Mouse (Mus musculus): ENCODE measurements at regions not wholly inside any gene's neighbourhood (a gene's known extent, or its start where the extent isn't known, plus 50 kb on each side); places are given as distances from the start of the nearest gene placed in this dataset.

- Histone ChIP-seq H3K9me3 (replicated peaks; ENCODE audit: control insufficient read depth, insufficient read depth, low read length, poor library complexity, severe bottlenecking) (no peaks in the 10 kb centered on the region), H3K27ac (ENCODE audit: insufficient read depth, low read length) (no peak overlapping the region), H3K4me3 (ENCODE audit: low read depth, low read length) (no peak overlapping the region), H3K4me1 (ENCODE audit: control insufficient read depth, insufficient read depth, low read length) (no peaks in the 10 kb centered on the region), H3K27me3 (ENCODE audit: control insufficient read depth, insufficient read depth, low read length, poor library complexity, severe bottlenecking) (no peaks in the 10 kb centered on the region), H3K9ac (ENCODE audit: low read depth, poor library complexity, severe bottlenecking) (no peak overlapping the region), H3K36me3 (ENCODE audit: control insufficient read depth, insufficient read depth, low read length, poor library complexity, severe bottlenecking) (no peaks in the 10 kb centered on the region)
- TF ChIP-seq POLR2A (IDR thresholded peaks at IDR 0.05; ENCODE audit: insufficient read depth, low read length) (no peak), CTCF (IDR thresholded peaks at IDR 0.05; ENCODE audit: low read depth, low read length) (no peak), EP300 (IDR thresholded peaks at IDR 0.05; ENCODE audit: insufficient read depth, low read depth, low read length) (no peak)
These were observed 129.2 kb upstream of the Nabp1 start for GRCm38 (mm10) chr1:51607437-51607855.

GRCm38 (mm10) chr1:51602071-51602470 lies 123.8 kb upstream of the Nabp1 start:
- Histone ChIP-seq H3K27ac (ENCODE audit: insufficient read depth, low read length) (no peak overlapping the region), H3K36me3 (ENCODE audit: control insufficient read depth, insufficient read depth, low read length, poor library complexity, severe bottlenecking) (no peaks in the 10 kb centered on the region), H3K9me3 (replicated peaks; ENCODE audit: control insufficient read depth, insufficient read depth, low read length, poor library complexity, severe bottlenecking) (no peaks in the 10 kb centered on the region), H3K4me3 (ENCODE audit: low read depth, low read length) (no peak overlapping the region), H3K4me1 (ENCODE audit: control insufficient read depth, insufficient read depth, low read length) (no peaks in the 10 kb centered on the region), H3K9ac (ENCODE audit: low read depth, poor library complexity, severe bottlenecking) (no peak overlapping the region), H3K27me3 (ENCODE audit: control insufficient read depth, insufficient read depth, low read length, poor library complexity, severe bottlenecking) (no peaks in the 10 kb centered on the region)
- no peak for TF ChIP-seq POLR2A (IDR thresholded peaks at IDR 0.05; ENCODE audit: insufficient read depth, low read length)
- no peak for TF ChIP-seq CTCF (IDR thresholded peaks at IDR 0.05; ENCODE audit: low read depth, low read length)
- no peak for TF ChIP-seq EP300 (IDR thresholded peaks at IDR 0.05; ENCODE audit: insufficient read depth, low read depth, low read length)

GRCm38 (mm10) chr1:51600425-51600824 lies 122.2 kb upstream of the Nabp1 start:
- no peak overlapping the region for H3K4me3 ChIP-seq (ENCODE audit: low read depth, low read length)
- no peaks in the 10 kb centered on the region for H3K36me3 ChIP-seq (ENCODE audit: control insufficient read depth, insufficient read depth, low read length, poor library complexity, severe bottlenecking)
- no peaks in the 10 kb centered on the region for H3K27me3 ChIP-seq (ENCODE audit: control insufficient read depth, insufficient read depth, low read length, poor library complexity, severe bottlenecking)
- no peaks in the 10 kb centered on the region for H3K9me3 ChIP-seq (replicated peaks; ENCODE audit: control insufficient read depth, insufficient read depth, low read length, poor library complexity, severe bottlenecking)
- H3K4me1 ChIP-seq (ENCODE audit: control insufficient read depth, insufficient read depth, low read length) = no peaks in the 10 kb centered on the region
- H3K9ac ChIP-seq (ENCODE audit: low read depth, poor library complexity, severe bottlenecking) = no peak overlapping the region
- no peak overlapping the region for H3K27ac ChIP-seq (ENCODE audit: insufficient read depth, low read length)
- TF ChIP-seq CTCF (IDR thresholded peaks at IDR 0.05; ENCODE audit: low read depth, low read length) (no peak), POLR2A (IDR thresholded peaks at IDR 0.05; ENCODE audit: insufficient read depth, low read length) (no peak), EP300 (IDR thresholded peaks at IDR 0.05; ENCODE audit: insufficient read depth, low read depth, low read length) (no peak)

- no peak overlapping the region for H3K9ac ChIP-seq (ENCODE audit: low read depth, poor library complexity, severe bottlenecking)
- H3K27ac ChIP-seq (ENCODE audit: insufficient read depth, low read length) = no peak overlapping the region
- no peak overlapping the region for H3K4me3 ChIP-seq (ENCODE audit: low read depth, low read length)
- no peaks in the 10 kb centered on the region for H3K9me3 ChIP-seq (replicated peaks; ENCODE audit: control insufficient read depth, insufficient read depth, low read length, poor library complexity, severe bottlenecking)
- H3K36me3 ChIP-seq (ENCODE audit: control insufficient read depth, insufficient read depth, low read length, poor library complexity, severe bottlenecking) = no peaks in the 10 kb centered on the region
- H3K4me1 ChIP-seq (ENCODE audit: control insufficient read depth, insufficient read depth, low read length) = no peaks in the 10 kb centered on the region
- TF ChIP-seq EP300 (IDR thresholded peaks at IDR 0.05; ENCODE audit: insufficient read depth, low read depth, low read length) (no peak), POLR2A (IDR thresholded peaks at IDR 0.05; ENCODE audit: insufficient read depth, low read length) (no peak), CTCF (IDR thresholded peaks at IDR 0.05; ENCODE audit: low read depth, low read length) (peak; percentile 73)
- no peaks in the 10 kb centered on the region for H3K27me3 ChIP-seq (ENCODE audit: control insufficient read depth, insufficient read depth, low read length, poor library complexity, severe bottlenecking)
These were observed 119.0 kb upstream of the Nabp1 start for GRCm38 (mm10) chr1:51596935-51597820.

GRCm38 (mm10) chr1:51594666-51595065 lies 116.4 kb upstream of the Nabp1 start:
- H3K9ac ChIP-seq (ENCODE audit: low read depth, poor library complexity, severe bottlenecking) = no peak overlapping the region
- H3K4me1 ChIP-seq (ENCODE audit: control insufficient read depth, insufficient read depth, low read length) = no peaks in the 10 kb centered on the region

More at GRCm38 (mm10) chr1:51594666-51595065, 116.4 kb upstream of the Nabp1 start:
- TF ChIP-seq EP300 (IDR thresholded peaks at IDR 0.05; ENCODE audit: insufficient read depth, low read depth, low read length) = no peak
- TF ChIP-seq POLR2A (IDR thresholded peaks at IDR 0.05; ENCODE audit: insufficient read depth, low read length) = no peak
- no peak for TF ChIP-seq CTCF (IDR thresholded peaks at IDR 0.05; ENCODE audit: low read depth, low read length)
- Histone ChIP-seq H3K4me3 (ENCODE audit: low read depth, low read length) (no peak overlapping the region), H3K9me3 (replicated peaks; ENCODE audit: control insufficient read depth, insufficient read depth, low read length, poor library complexity, severe bottlenecking) (no peaks in the 10 kb centered on the region), H3K36me3 (ENCODE audit: control insufficient read depth, insufficient read depth, low read length, poor library complexity, severe bottlenecking) (no peaks in the 10 kb centered on the region), H3K27ac (ENCODE audit: insufficient read depth, low read length) (no peak overlapping the region), H3K27me3 (ENCODE audit: control insufficient read depth, insufficient read depth, low read length, poor library complexity, severe bottlenecking) (0 out of 2 replicates have a peak, but pooled peaks cover 1% of the 10 kb centered on the region)

Data from ES-Bruce4 (cell line).